Mouse (Mus musculus) CH12.LX (cell line): ENCODE data around the gene Arid5b. TPM values are rescaled to one million over a fixed set of nuclear protein-coding genes. Genes with fewer than 3 reads are reported as not detected.

Experiments
- DNase-seq: peaks from one replicate; pipeline ENCODE4 v3.0.0-alpha.2; 2013; ENCODE audit errors: extremely low read depth
- H3K27ac ChIP-seq: 2 replicates; pipeline ENCODE4 v1.5.1; 2012; ENCODE audit warnings: low read depth, mild to moderate bottlenecking, control low read depth, moderate library complexity; ENCODE audit not compliant: insufficient read depth
- H3K27me3 ChIP-seq: replicated peaks from 2 replicates; pipeline ENCODE3; 2012; ENCODE audit warnings: inconsistent platforms
- H3K36me3 ChIP-seq, 2 experiments: replicated peaks in 1 of 2; 2 replicates each; pipeline versions ENCODE3 to v1.6.1; 2012; ENCODE audit warnings: inconsistent platforms in 1 of 2, low read length in 1 of 2, mild to moderate bottlenecking in 1 of 2, mixed read lengths in 1 of 2, moderate library complexity in 1 of 2; ENCODE audit not compliant: control insufficient read depth in 1 of 2, insufficient read depth in 1 of 2
- H3K4me1 ChIP-seq, 2 experiments: 2 replicates each; pipeline ENCODE4 v1.6.1; 2012; ENCODE audit warnings: inconsistent platforms in 1 of 2, moderate library complexity in 1 of 2; ENCODE audit not compliant: insufficient read depth in 2 of 2, control insufficient read depth in 1 of 2
- H3K4me2 ChIP-seq: 2 replicates; pipeline ENCODE4 v1.6.1; 2012; ENCODE audit warnings: low read depth, mild to moderate bottlenecking, control low read depth; ENCODE audit not compliant: poor library complexity, insufficient read depth, severe bottlenecking
- H3K4me3 ChIP-seq, 3 experiments: fragments of 150-350 bp in 1 of 3; sonication (generic) in 1 of 3; replicated peaks in 1 of 3; 2 replicates each; pipeline versions ENCODE3 to v1.5.1; 2011 to 2012; ENCODE audit warnings: low read depth in 2 of 3, low read length in 2 of 3, mild to moderate bottlenecking in 2 of 3, moderate library complexity in 2 of 3, control low read depth in 1 of 3, improper control_type of control experiment in 1 of 3, inconsistent platforms in 1 of 3, mixed read lengths in 1 of 3; ENCODE audit not compliant: poor library complexity in 1 of 3
- H3K79me2 ChIP-seq: replicated peaks from 2 replicates; pipeline ENCODE4 v1.6.1; 2012; ENCODE audit warnings: mild to moderate bottlenecking, moderate library complexity; ENCODE audit not compliant: control insufficient read depth, poor library complexity, insufficient read depth, severe bottlenecking; ENCODE audit errors: extremely low read depth
- H3K9ac ChIP-seq: 2 replicates; pipeline ENCODE4 v1.6.1; 2012; ENCODE audit warnings: low read depth, mild to moderate bottlenecking, control low read depth, moderate library complexity; ENCODE audit not compliant: insufficient read depth
- H3K9me3 ChIP-seq: replicated peaks from 2 replicates; pipeline ENCODE3; 2012; ENCODE audit warnings: low read length, inconsistent platforms, mixed read lengths
- CTCF ChIP-seq, 2 experiments: IDR thresholded peaks in 1 of 2; conservative IDR thresholded peaks in 1 of 2; 2 replicates each; pipeline ENCODE4 v1.5.1; 2011 to 2012; ENCODE audit warnings: low read depth in 2 of 2, low read length in 2 of 2, improper control_type of control experiment in 1 of 2, inconsistent platforms in 1 of 2, mild to moderate bottlenecking in 1 of 2, moderate library complexity in 1 of 2
- E2F4 ChIP-seq: IDR thresholded peaks from 2 replicates; pipeline ENCODE4 v1.6.1; 2011; ENCODE audit warnings: low read depth, low read length, improper control_type of control experiment; ENCODE audit not compliant: insufficient replicate concordance
- ELF1 ChIP-seq: IDR thresholded peaks from 2 replicates; pipeline ENCODE4 v1.6.1; 2014; ENCODE audit warnings: low read depth, mild to moderate bottlenecking, inconsistent platforms, low read length, improper control_type of control experiment
- HCFC1 ChIP-seq: IDR thresholded peaks from 2 replicates; pipeline ENCODE4 v1.6.1; 2012; ENCODE audit warnings: low read depth, mild to moderate bottlenecking, inconsistent platforms, low read length, improper control_type of control experiment
- IRF4 ChIP-seq: IDR thresholded peaks from 2 replicates; pipeline ENCODE4 v1.6.1; 2014; ENCODE audit warnings: low read depth, mild to moderate bottlenecking, inconsistent platforms, low read length, improper control_type of control experiment
- JUN ChIP-seq: IDR thresholded peaks from 2 replicates; pipeline ENCODE4 v1.6.1; 2011; ENCODE audit warnings: low read depth, mild to moderate bottlenecking, low read length, improper control_type of control experiment, moderate library complexity; ENCODE audit not compliant: insufficient read depth
- KAT2A ChIP-seq: IDR thresholded peaks from 2 replicates; pipeline ENCODE4 v1.6.1; 2012; ENCODE audit warnings: low read length, improper control_type of control experiment, inconsistent platforms; ENCODE audit not compliant: insufficient replicate concordance
- MXI1 ChIP-seq: IDR thresholded peaks from 2 replicates; pipeline ENCODE4 v1.6.1; 2011; ENCODE audit warnings: mild to moderate bottlenecking, low read depth, low read length, improper control_type of control experiment
- MYC ChIP-seq: IDR thresholded peaks from 2 replicates; pipeline ENCODE4 v1.6.1; 2011; ENCODE audit warnings: low read depth, mild to moderate bottlenecking, improper control_type of control experiment, low read length
- NELFE ChIP-seq: IDR thresholded peaks from 2 replicates; pipeline ENCODE4 v1.6.1; 2011; ENCODE audit warnings: low read depth, low read length, improper control_type of control experiment
- NRF1 ChIP-seq: IDR thresholded peaks from 2 replicates; pipeline ENCODE4 v1.6.1; 2014; ENCODE audit warnings: low read depth, mild to moderate bottlenecking, inconsistent platforms, low read length, improper control_type of control experiment, moderate library complexity
- PAX5 ChIP-seq: IDR thresholded peaks from 2 replicates; pipeline ENCODE4 v1.6.1; 2012; ENCODE audit warnings: low read length, inconsistent platforms, mixed read lengths
- POLR2AphosphoS2 ChIP-seq: IDR thresholded peaks from 2 replicates; pipeline ENCODE4 v1.6.1; 2011; ENCODE audit warnings: low read depth, low read length, improper control_type of control experiment
- RAD21 ChIP-seq: IDR thresholded peaks from 2 replicates; pipeline ENCODE4 v1.6.1; 2011; ENCODE audit warnings: low read depth, mild to moderate bottlenecking, low read length, improper control_type of control experiment, moderate library complexity
- RCOR1 ChIP-seq: conservative IDR thresholded peaks from 2 replicates; pipeline ENCODE4 v1.6.1; 2012; ENCODE audit warnings: low read depth, mild to moderate bottlenecking, inconsistent platforms, low read length, improper control_type of control experiment
- SIN3A ChIP-seq: IDR thresholded peaks from 2 replicates; pipeline ENCODE4 v1.6.1; 2012; ENCODE audit warnings: low read length, improper control_type of control experiment, inconsistent platforms
- SMC3 ChIP-seq: IDR thresholded peaks from 2 replicates; pipeline ENCODE4 v1.6.1; 2011; ENCODE audit warnings: low read depth, low read length, improper control_type of control experiment
- TBP ChIP-seq: conservative IDR thresholded peaks from 2 replicates; pipeline ENCODE4 v1.6.1; 2011; ENCODE audit warnings: low read depth, low read length, improper control_type of control experiment
- TCF12 ChIP-seq: IDR thresholded peaks from 2 replicates; pipeline ENCODE4 v1.6.1; 2014; ENCODE audit warnings: low read depth, mild to moderate bottlenecking, inconsistent platforms, low read length, improper control_type of control experiment
- USF1 ChIP-seq: IDR thresholded peaks from 2 replicates; pipeline ENCODE4 v1.6.1; 2014; ENCODE audit warnings: low read depth, mild to moderate bottlenecking, inconsistent platforms, low read length, improper control_type of control experiment
- USF2 ChIP-seq: conservative IDR thresholded peaks from 2 replicates; pipeline ENCODE4 v1.6.1; 2011; ENCODE audit warnings: low read depth, low read length, improper control_type of control experiment
- ZC3H11A ChIP-seq: IDR thresholded peaks from 2 replicates; pipeline ENCODE4 v1.6.1; 2012; ENCODE audit warnings: low read depth, mild to moderate bottlenecking, inconsistent platforms, low read length, improper control_type of control experiment
- ZMIZ1 ChIP-seq: IDR thresholded peaks from 2 replicates; pipeline ENCODE4 v1.6.1; 2012; ENCODE audit warnings: low read depth, mild to moderate bottlenecking, inconsistent platforms, low read length, improper control_type of control experiment
- dilution Hi-C: fragments of 300-500 bp; cut with MboI; formaldehyde crosslinking; loops from 2 replicates; pipeline ENCODE4 v1.14.3; 2020; ENCODE audit warnings: low sequenced_read_pairs; ENCODE audit not compliant: extremely low pct_unique_long_range_greater_than_20kb, extremely low pct_ligation_motif_present
- in situ Hi-C: fragments of 300-500 bp; cut with MboI; formaldehyde crosslinking; loops from 3 replicates; pipeline ENCODE4 v1.14.3; 2019; ENCODE audit warnings: low sequenced_read_pairs, low pct_ligation_motif_present, low pct_unique_long_range_greater_than_20kb, mixed read lengths
- polyA plus RNA-seq: library from polyadenylated mRNA; unstranded; fragments of >175 nt; gene quantifications from 2 replicates; pipeline ENCODE4 v1.2.1, GENCODE M21; 2012; ENCODE audit warnings: low read depth; ENCODE audit not compliant: insufficient read length
- total RNA-seq, 2 experiments: library from RNA; depleted of rRNA; stranded (reverse); fragments of 300-350 nt in 1 of 2; fragments of >200 nt in 1 of 2; gene quantifications; 2 replicates each; pipeline ENCODE4 v1.2.3; 2012 to 2014

The Arid5b gene
- total and polyA plus RNA-seq, 3 experiments, result 1.1 to 2.6 (median 1.8) TPM

- dilution Hi-C loops, result no loop called here
These were observed 59.2 kb downstream of the Arid5b start for GRCm38 (mm10) chr10:68219327-68219726.

GRCm38 (mm10) chr10:68218678-68219077 lies 59.9 kb downstream of the Arid5b start:
- in situ Hi-C loops, result no loop called here
- dilution Hi-C loops, result no loop called here
- peaks cover 8 to 49% of the 10 kb centered on the region in 2 experiments for H3K36me3 ChIP-seq

More at GRCm38 (mm10) chr10:68219327-68219726, 59.2 kb downstream of the Arid5b start:
- TF ChIP-seq IRF4, result no peak
- no peak for TF ChIP-seq SMC3
- no peak for TF ChIP-seq NELFE
- TF ChIP-seq HCFC1, result no peak
- no peak for TF ChIP-seq JUN
- no peak for TF ChIP-seq PAX5
- TF ChIP-seq SIN3A, result no peak
- TF ChIP-seq RCOR1, result no peak
- in situ Hi-C loops, result no loop called here
- Histone ChIP-seq H3K27me3 (no peaks in the 10 kb centered on the region), H3K9ac (no peak overlapping the region), H3K4me2 (no peak overlapping the region), H3K27ac (no peak overlapping the region), H3K36me3 (peaks cover 8 to 51% of the 10 kb centered on the region in 2 experiments), H3K9me3 (peaks cover 16% of the 10 kb centered on the region), H3K4me3 (no peak overlapping the region), H3K4me1 (peaks cover 0 to 15% of the 10 kb centered on the region in 2 experiments; a peak in 2 of 4 replicates), H3K79me2 (no peaks in the 10 kb centered on the region)
- no peak for DNase-seq

GRCm38 (mm10) chr10:68214809-68215468 lies 63.6 kb downstream of the Arid5b start:
- in situ Hi-C loops (no loop called here), dilution Hi-C loops (no loop called here)
- Histone ChIP-seq H3K4me2 (no peak overlapping the region), H3K9me3 (peaks cover 16% of the 10 kb centered on the region), H3K36me3 (peaks cover 3 to 35% of the 10 kb centered on the region in 2 experiments), H3K79me2 (no peaks in the 10 kb centered on the region), H3K4me3 (no peak overlapping the region), H3K27me3 (no peaks in the 10 kb centered on the region), H3K27ac (no peak overlapping the region), H3K4me1 (no peaks in the 10 kb centered on the region), H3K9ac (no peak overlapping the region)
- TF ChIP-seq TCF12 (no peak), ZMIZ1 (no peak), RCOR1 (no peak), USF1 (no peak), CTCF (conservative IDR thresholded peaks at IDR 0.05 in 1 of 2, IDR thresholded peaks at IDR 0.05 in 1 of 2; ENCODE audit: low read depth in 2 of 2, low read length in 2 of 2) (no peak), NELFE (no peak), HCFC1 (no peak), RAD21 (no peak), NRF1 (no peak), ZC3H11A (no peak), MXI1 (no peak), SMC3 (no peak), ELF1 (no peak), E2F4 (no peak), USF2 (no peak)
- no peak for DNase-seq

More at GRCm38 (mm10) chr10:68218678-68219077, 59.9 kb downstream of the Arid5b start:
- Histone ChIP-seq H3K4me3 (no peak overlapping the region), H3K27me3 (no peaks in the 10 kb centered on the region), H3K4me2 (no peak overlapping the region), H3K9ac (no peak overlapping the region), H3K79me2 (no peaks in the 10 kb centered on the region), H3K27ac (no peak overlapping the region), H3K9me3 (peaks cover 16% of the 10 kb centered on the region), H3K4me1 (peaks cover 0 to 15% of the 10 kb centered on the region in 2 experiments; a peak in 2 of 4 replicates)
- no peak for DNase-seq
- TF ChIP-seq RAD21, result no peak
- TF ChIP-seq RCOR1, result no peak
- no peak for TF ChIP-seq MYC
- no peak for TF ChIP-seq KAT2A
- no peak for TF ChIP-seq NELFE
- no peak for TF ChIP-seq NRF1
- no peak for TF ChIP-seq TCF12
- no peak for TF ChIP-seq POLR2AphosphoS2
- TF ChIP-seq USF1, result no peak
- no peak for TF ChIP-seq USF2
- TF ChIP-seq TBP, result no peak
